ENCODE assay signal across 10 mouse cellular contexts in genomic region chr2:118727911-118728310, GRCm38 (mm10). TPM values are rescaled to one million over a fixed set of nuclear protein-coding genes. Genes with fewer than 3 reads are reported as not detected.
DNase-seq lines count a peak whose midpoint lies in the region; ATAC-seq and TF ChIP-seq lines count a peak whose summit lies in the region.
"Had no signal": no experiment of that assay in that cellular context is flagged by ENCODE, and none has a peak within 500 bp of the region (broad histone marks: within the 10 kb centered on the region; RNA-seq: fewer than 3 reads in every experiment).

No protein-coding gene starts in this region.

- no peaks in the 10 kb centered on the region for H3K9me3 ChIP-seq in kidney, embryonic 16.5 days (ENCODE audit: low read length)
- no peaks in the 10 kb centered on the region for H3K9me3 ChIP-seq in intestine, embryonic 16.5 days (ENCODE audit: control insufficient read depth, low read length)
- H3K9me3 ChIP-seq in lung, postnatal 0 days (ENCODE audit: low read length): no peaks in the 10 kb centered on the region
- H3K9me3 ChIP-seq: midbrain, embryonic 15.5 days had no signal

- peaks cover 28% of the 10 kb centered on the region for H3K4me1 ChIP-seq in kidney, embryonic 16.5 days (ENCODE audit: insufficient read depth, low read length)
- peaks cover 29% of the 10 kb centered on the region for H3K4me1 ChIP-seq in bone marrow macrophage, adult 2 months (ENCODE audit: control insufficient read depth, insufficient read depth, low read length)
- H3K4me1 ChIP-seq in intestine, embryonic 16.5 days (ENCODE audit: control insufficient read depth, insufficient read depth, low read length): peaks cover 15% of the 10 kb centered on the region
- H3K4me1 ChIP-seq in lung, postnatal 0 days (ENCODE audit: insufficient read depth, low read depth, low read length): peaks cover 12% of the 10 kb centered on the region; the same call in 1 of the 2 replicates

- DNase-seq in kidney, postnatal 25 days: no peak
- DNase-seq in lung, postnatal 0 days (ENCODE audit: low spot score): no peak
- DNase-seq in cerebellum, adult 9-10 months: no peak
- DNase-seq: gastrocnemius, postnatal 36 days had no signal

- H3K27me3 ChIP-seq in kidney, embryonic 16.5 days (ENCODE audit: insufficient read depth, low read length): peaks cover 8% of the 10 kb centered on the region
- H3K27me3 ChIP-seq in intestine, embryonic 16.5 days (replicated peaks; ENCODE audit: control insufficient read depth, insufficient read depth, low read length): peaks cover 4% of the 10 kb centered on the region; the same call in 1 of the 2 replicates
- H3K27me3 ChIP-seq in lung, postnatal 0 days (replicated peaks; ENCODE audit: insufficient read depth, low read length): 0 out of 2 replicates have a peak, but pooled peaks cover 4% of the 10 kb centered on the region

- peak; percentile 36 for ATAC-seq in kidney, embryonic 16.5 days (ENCODE audit: low FRiP score, low TSS enrichment)
- ATAC-seq in intestine, embryonic 16.5 days: peak; percentile 67
- peak; percentile 63 for ATAC-seq in lung, postnatal 0 days
- no peak for ATAC-seq in monocyte, adult 5-6 weeks (replicated peaks; ENCODE audit: insufficient number of reproducible peaks, low FRiP score, low TSS enrichment, poor library complexity, severe bottlenecking)
- ATAC-seq: midbrain, embryonic 15.5 days had no signal

- peak overlapping the region; percentile 32 for H3K4me2 ChIP-seq in kidney, embryonic 16.5 days (replicated peaks; ENCODE audit: low read depth, low read length)
- H3K4me2 ChIP-seq in intestine, embryonic 16.5 days (ENCODE audit: low read depth, low read length): peak overlapping the region; percentile 37
- H3K4me2 ChIP-seq in lung, postnatal 0 days (replicated peaks; ENCODE audit: low read depth, low read length): peak overlapping the region; percentile 29
- H3K4me2 ChIP-seq: midbrain, embryonic 15.5 days had no signal

- 20% methylated on average over 9 of the region's 9 CpGs for WGBS in kidney, embryonic 16.5 days
- 13% methylated on average over 9 of the region's 9 CpGs for WGBS in intestine, embryonic 16.5 days
- 14% methylated on average over 9 of the region's 9 CpGs for WGBS in lung, postnatal 0 days

- H3K9ac ChIP-seq in kidney, embryonic 16.5 days (replicated peaks; ENCODE audit: low read length): no peak overlapping the region
- H3K9ac ChIP-seq in intestine, embryonic 16.5 days (ENCODE audit: low read depth, low read length): peak overlapping the region; percentile 42; the same call in 1 of the 2 replicates
- H3K9ac ChIP-seq in lung, postnatal 0 days (replicated peaks; ENCODE audit: low read depth): no peak overlapping the region
- H3K9ac ChIP-seq: midbrain, embryonic 15.5 days had no signal

- no peak for TF ChIP-seq CTCF in bone marrow macrophage, adult 2 months (IDR thresholded peaks at IDR 0.05; ENCODE audit: low read depth, low read length)
- no peak for TF ChIP-seq CTCF in lung, postnatal 0 days (IDR thresholded peaks at IDR 0.05)

- no peak for TF ChIP-seq POLR2A in bone marrow macrophage, adult 2 months (IDR thresholded peaks at IDR 0.05; ENCODE audit: borderline replicate concordance, low read depth, low read length)

- TF ChIP-seq EP300 in lung, postnatal 0 days (IDR thresholded peaks at IDR 0.05): no peak; the same call in 1 of the 2 replicates

- peak overlapping the region; percentile 11; the same call in 1 of the 2 replicates for H3K4me3 ChIP-seq in kidney, embryonic 16.5 days (ENCODE audit: low read length)
- H3K4me3 ChIP-seq in bone marrow macrophage, adult 2 months (ENCODE audit: insufficient read depth, low read length): peak overlapping the region; percentile 40
- peak overlapping the region; percentile 13; the same call in 1 of the 2 replicates for H3K4me3 ChIP-seq in intestine, embryonic 16.5 days (ENCODE audit: low read length)
- H3K4me3 ChIP-seq in lung, postnatal 0 days (ENCODE audit: low read depth, low read length): peak overlapping the region; percentile 15; the same call in 1 of the 2 replicates
- H3K4me3 ChIP-seq: midbrain, embryonic 15.5 days had no signal

- H3K36me3 ChIP-seq in kidney, embryonic 16.5 days (ENCODE audit: insufficient read depth, low read length): no peaks in the 10 kb centered on the region
- H3K36me3 ChIP-seq in intestine, embryonic 16.5 days (ENCODE audit: control insufficient read depth, insufficient read depth, low read length): no peaks in the 10 kb centered on the region
- H3K36me3 ChIP-seq in lung, postnatal 0 days (ENCODE audit: insufficient read depth, low read length): no peaks in the 10 kb centered on the region
- H3K36me3 ChIP-seq: midbrain, embryonic 15.5 days had no signal

- peak overlapping the region; percentile 74 for H3K27ac ChIP-seq in kidney, embryonic 16.5 days (ENCODE audit: low read length)
- H3K27ac ChIP-seq in bone marrow macrophage, adult 2 months (ENCODE audit: insufficient read depth, low read depth, low read length): no peak overlapping the region
- peak overlapping the region; percentile 74 for H3K27ac ChIP-seq in intestine, embryonic 16.5 days (ENCODE audit: low read length)
- 0 out of 2 replicates have a peak overlapping the region, but pooled peaks have one; percentile 10 for H3K27ac ChIP-seq in lung, postnatal 0 days (ENCODE audit: low read length)
- H3K27ac ChIP-seq: midbrain, embryonic 15.5 days had no signal

RNA-seq across cellular contexts. Expression of gene Plcb2, which starts 0.3 kb away (rescaled TPM):
- polyA plus RNA-seq in kidney, embryonic 16.5 days (2015; fragmentation: Nextera tagmentation; extraction: Ambion mirVana): 1.4 and 1.7 TPM in 2 replicates
- 41.1 and 53.8 TPM in 2 replicates for polyA plus RNA-seq in bone marrow macrophage, adult 2 months (2012; ENCODE audit: insufficient read depth, insufficient read length, missing spikeins)
- 0.99 and 1.3 TPM in 2 replicates for polyA plus RNA-seq in intestine, embryonic 16.5 days (2015; fragmentation: Nextera tagmentation; extraction: Ambion mirVana)
- 1.6 TPM in 2 replicates for polyA plus RNA-seq in lung, postnatal 0 days (2015; fragmentation: Nextera tagmentation; extraction: Ambion mirVana)
- total RNA-seq in monocyte, adult 5-6 weeks (2017): 32.8 to 44.3 TPM (median 36.3 TPM) in 3 replicates

RNA-seq across cellular contexts. Expression of gene Inafm2, which starts 17.6 kb away (rescaled TPM):
- 15.2 and 16.3 TPM in 2 replicates for polyA plus RNA-seq in kidney, embryonic 16.5 days (2015; fragmentation: Nextera tagmentation; extraction: Ambion mirVana)
- polyA plus RNA-seq in bone marrow macrophage, adult 2 months (2012; ENCODE audit: insufficient read depth, insufficient read length, missing spikeins): 11.3 and 11.6 TPM in 2 replicates
- polyA plus RNA-seq in intestine, embryonic 16.5 days (2015; fragmentation: Nextera tagmentation; extraction: Ambion mirVana): 21.9 and 24.1 TPM in 2 replicates
- 34.5 and 35.9 TPM in 2 replicates for polyA plus RNA-seq in lung, postnatal 0 days (2015; fragmentation: Nextera tagmentation; extraction: Ambion mirVana)
- 14.5 to 23.9 TPM (median 19.3 TPM) in 3 replicates for total RNA-seq in monocyte, adult 5-6 weeks (2017)

RNA-seq across cellular contexts. Expression of gene Ankrd63, which starts 24.1 kb away (rescaled TPM):
- polyA plus RNA-seq in kidney, embryonic 16.5 days (2015; fragmentation: Nextera tagmentation; extraction: Ambion mirVana): 0.25 and 0.30 TPM in 2 replicates
- not detected in 2 replicates for polyA plus RNA-seq in bone marrow macrophage, adult 2 months (2012; ENCODE audit: insufficient read depth, insufficient read length, missing spikeins)
- 0.15 and 0.22 TPM in 2 replicates for polyA plus RNA-seq in intestine, embryonic 16.5 days (2015; fragmentation: Nextera tagmentation; extraction: Ambion mirVana)
- polyA plus RNA-seq in lung, postnatal 0 days (2015; fragmentation: Nextera tagmentation; extraction: Ambion mirVana): 0.02 and 0.05 TPM in 2 replicates
- total RNA-seq in monocyte, adult 5-6 weeks (2017): 0.58 TPM in 1 of 3 replicates, not detected in the others
- total RNA-seq: gastrocnemius, postnatal 36 days had no signal
- polyA plus RNA-seq: midbrain, embryonic 15.5 days had no signal

RNA-seq across cellular contexts. Expression of gene Ccdc9b, which starts 34.5 kb away (rescaled TPM):
- 1.3 and 1.4 TPM in 2 replicates for polyA plus RNA-seq in kidney, embryonic 16.5 days (2015; fragmentation: Nextera tagmentation; extraction: Ambion mirVana)
- 0.23 TPM in 1 of 2 replicates, not detected in the other for polyA plus RNA-seq in bone marrow macrophage, adult 2 months (2012; ENCODE audit: insufficient read depth, insufficient read length, missing spikeins)
- 0.93 and 1.2 TPM in 2 replicates for polyA plus RNA-seq in intestine, embryonic 16.5 days (2015; fragmentation: Nextera tagmentation; extraction: Ambion mirVana)
- 4.3 and 4.7 TPM in 2 replicates for polyA plus RNA-seq in lung, postnatal 0 days (2015; fragmentation: Nextera tagmentation; extraction: Ambion mirVana)
- 0.10 to 0.19 TPM in 2 of 3 replicates, not detected in the other for total RNA-seq in monocyte, adult 5-6 weeks (2017)

RNA-seq across cellular contexts. Expression of gene Phgr1, which starts 44.7 kb away (rescaled TPM):
- not detected in 2 replicates for polyA plus RNA-seq in kidney, embryonic 16.5 days (2015; fragmentation: Nextera tagmentation; extraction: Ambion mirVana)
- not detected in 2 replicates for polyA plus RNA-seq in bone marrow macrophage, adult 2 months (2012; ENCODE audit: insufficient read depth, insufficient read length, missing spikeins)
- polyA plus RNA-seq in intestine, embryonic 16.5 days (2015; fragmentation: Nextera tagmentation; extraction: Ambion mirVana): 66.6 and 66.9 TPM in 2 replicates
- polyA plus RNA-seq in lung, postnatal 0 days (2015; fragmentation: Nextera tagmentation; extraction: Ambion mirVana): 11.9 and 13.6 TPM in 2 replicates
- not detected in 3 replicates for total RNA-seq in monocyte, adult 5-6 weeks (2017)
- total RNA-seq: gastrocnemius, postnatal 36 days; layer of hippocampus, postnatal 14 days had no signal
- polyA plus RNA-seq: midbrain, embryonic 15.5 days had no signal

Comparison
In these comparisons a context has a peak if more than half of its experiments do, and no peak if none do; other contexts are left out.
1. RNA of gene Plcb2, which starts 0.3 kb away (polyA plus RNA-seq): 41.1 to 53.8 TPM in bone marrow macrophage, adult 2 months; 1.6 TPM in lung, postnatal 0 days, 1.4 to 1.7 TPM in kidney, embryonic 16.5 days and 0.99 to 1.3 TPM in intestine, embryonic 16.5 days; every median in the first group is over 10 times any median in the second.
2. Peak in every context shown above with its lines, with median percentiles within 50 percentile points of each other: H3K4me2 ChIP-seq and H3K4me3 ChIP-seq.